Mouse (Mus musculus) lung, embryonic 16.5 days (tissue): ENCODE data around the gene Olfr311. TPM values are rescaled to one million over a fixed set of nuclear protein-coding genes. Genes with fewer than 3 reads are reported as not detected.
A peak's percentile ranks its signal among the peaks of the same experiment; 100 is the strongest.

Source experiments
- ATAC-seq: fragments of 200-750 bp; cut with Nextera tagmentation; 2 replicates; pipeline ENCODE4 v1.8.0; 2017; ENCODE audit warnings: low read depth, mild to moderate bottlenecking, moderate library complexity
- H3K27ac ChIP-seq: fragments of 300-500 bp; sonication (generic); 2 replicates; pipeline ENCODE4 v1.5.1; 2014; ENCODE audit warnings: mild to moderate bottlenecking, control low read depth, low read length
- H3K27me3 ChIP-seq: fragments of 300-500 bp; sonication (generic); 2 replicates; pipeline ENCODE4 v1.6.1; 2014; ENCODE audit warnings: low read depth, low read length, mixed read lengths; ENCODE audit not compliant: control insufficient read depth, insufficient read depth
- H3K36me3 ChIP-seq: fragments of 300-500 bp; sonication (generic); 2 replicates; pipeline ENCODE4 v1.6.1; 2014; ENCODE audit warnings: low read length; ENCODE audit not compliant: control insufficient read depth, insufficient read depth
- H3K4me1 ChIP-seq: fragments of 300-500 bp; sonication (generic); replicated peaks from 2 replicates; pipeline ENCODE4 v1.6.1; 2014; ENCODE audit warnings: low read length, mixed read lengths; ENCODE audit not compliant: control insufficient read depth, insufficient read depth
- H3K4me2 ChIP-seq: fragments of 300-500 bp; sonication (generic); 2 replicates; pipeline ENCODE4 v1.6.1; 2014; ENCODE audit warnings: low read depth, low read length, control low read depth
- H3K4me3 ChIP-seq: fragments of 300-500 bp; sonication (generic); 2 replicates; pipeline ENCODE4 v1.5.1; 2014; ENCODE audit warnings: mild to moderate bottlenecking, low read length, control low read depth
- H3K9ac ChIP-seq: fragments of 300-500 bp; sonication (generic); 2 replicates; pipeline ENCODE4 v1.6.1; 2014; ENCODE audit warnings: low read length, control low read depth
- H3K9me3 ChIP-seq: fragments of 300-500 bp; sonication (generic); 2 replicates; pipeline ENCODE4 v1.6.1; 2016; ENCODE audit warnings: low read length; ENCODE audit not compliant: control insufficient read depth
- WGBS: fragments of 180-500 bp; shearing (Covaris S2); extraction: QIAGEN DNeasy Blood & Tissue Kit; methylation state at CpG from one replicate; pipeline ENCODE4 v1.1.7; 2014; 5-methylcytosine and 5-hydroxymethylcytosine counted together
- polyA plus RNA-seq: library from polyadenylated mRNA; unstranded; fragments of >200 nt; fragmentation: Nextera tagmentation; extraction: Ambion mirVana; gene quantifications from 2 replicates; pipeline ENCODE4 v1.2.1, GENCODE M21; 2015

Gene Olfr311
- polyA plus RNA-seq, 1 experiment from 2014 or later: not detected

GRCm38 (mm10) chr11:58860744-58861143 is 21.7 kb downstream of the Olfr311 start:
- H3K36me3 ChIP-seq: peaks cover 49% of the 10 kb centered on the region
- no peak overlapping the region for H3K4me2 ChIP-seq
- ATAC-seq: no peak
- H3K9me3 ChIP-seq: peaks cover 25% of the 10 kb centered on the region
- WGBS: 96% methylated on average over 8 of the region's 8 CpGs
- H3K4me3 ChIP-seq: no peak overlapping the region
- no peaks in the 10 kb centered on the region for H3K27me3 ChIP-seq
- no peaks in the 10 kb centered on the region for H3K4me1 ChIP-seq
- no peak overlapping the region for H3K9ac ChIP-seq
- no peak overlapping the region for H3K27ac ChIP-seq

- ATAC-seq: peak; percentile 93
- Histone ChIP-seq H3K27ac (peak within 1 kb of the TSS; percentile 55), H3K36me3 (0 out of 2 replicates have a peak, but pooled peaks cover 2% of the 10 kb centered on the region), H3K4me1 (peaks cover 7% of the 10 kb centered on the region), H3K9ac (peak within 1 kb of the TSS; percentile 85), H3K4me3 (peak within 1 kb of the TSS; percentile 81), H3K27me3 (no peaks in the 10 kb centered on the region), H3K4me2 (peak within 1 kb of the TSS; percentile 84), H3K9me3 (no peaks in the 10 kb centered on the region)
- WGBS: 2% methylated on average over 37 of the region's 37 CpGs
These were observed 28.2 kb downstream of the Olfr311 start, which contains the start of gene 2810021J22Rik for GRCm38 (mm10) chr11:58867039-58867953. 2810021J22Rik (plus strand) TSS chr11:58867216.

GRCm38 (mm10) chr11:58867954-58868330 is 28.9 kb downstream of the Olfr311 start:
- Histone ChIP-seq H3K4me1 (peaks cover 7% of the 10 kb centered on the region), H3K27ac (no peak overlapping the region), H3K4me3 (peak overlapping the region; percentile 81), H3K27me3 (no peaks in the 10 kb centered on the region), H3K36me3 (0 out of 2 replicates have a peak, but pooled peaks cover 2% of the 10 kb centered on the region), H3K9ac (peak overlapping the region; percentile 85), H3K4me2 (peak overlapping the region; percentile 84), H3K9me3 (no peaks in the 10 kb centered on the region)
- ATAC-seq: no peak
- WGBS: 81% methylated on average over 6 of the region's 6 CpGs

- peaks cover 7% of the 10 kb centered on the region for H3K4me1 ChIP-seq
- 87% methylated on average over 4 of the region's 4 CpGs for WGBS
- no peak overlapping the region for H3K27ac ChIP-seq
- H3K36me3 ChIP-seq: 0 out of 2 replicates have a peak, but pooled peaks cover 2% of the 10 kb centered on the region
- H3K4me3 ChIP-seq: no peak overlapping the region
- no peaks in the 10 kb centered on the region for H3K9me3 ChIP-seq
- H3K27me3 ChIP-seq: no peaks in the 10 kb centered on the region
- H3K9ac ChIP-seq: no peak overlapping the region
- ATAC-seq: no peak
- H3K4me2 ChIP-seq: no peak overlapping the region
These were observed 31.9 kb downstream of the Olfr311 start for GRCm38 (mm10) chr11:58870961-58871360.

GRCm38 (mm10) chr11:58883756-58884155 is 44.7 kb downstream of the Olfr311 start:
- H3K9me3 ChIP-seq: no peaks in the 10 kb centered on the region
- H3K27ac ChIP-seq: no peak overlapping the region
- no peak overlapping the region for H3K9ac ChIP-seq
- H3K4me2 ChIP-seq: no peak overlapping the region
- H3K4me3 ChIP-seq: no peak overlapping the region
- no peaks in the 10 kb centered on the region for H3K4me1 ChIP-seq
- peaks cover 18% of the 10 kb centered on the region for H3K36me3 ChIP-seq
- ATAC-seq: no peak
- 85% methylated on average over 8 of the region's 8 CpGs for WGBS
- H3K27me3 ChIP-seq: no peaks in the 10 kb centered on the region

- Histone ChIP-seq H3K27ac (no peak overlapping the region), H3K4me2 (no peak overlapping the region), H3K9ac (no peak overlapping the region), H3K27me3 (no peaks in the 10 kb centered on the region), H3K9me3 (no peaks in the 10 kb centered on the region), H3K4me1 (no peaks in the 10 kb centered on the region), H3K4me3 (no peak overlapping the region), H3K36me3 (peaks cover 33% of the 10 kb centered on the region)
- WGBS: 78% methylated on average over 10 of the region's 10 CpGs
- ATAC-seq: no peak
These were observed 51.5 kb downstream of the Olfr311 start for GRCm38 (mm10) chr11:58890511-58890910.

Other genes with a start within 250 kb of the Olfr311 start
- not detected in 2 replicates for gene Olfr324, start 244.1 kb upstream of the Olfr311 start, polyA plus RNA-seq
- gene 2210407C18Rik, start 223.2 kb upstream of the Olfr311 start, polyA plus RNA-seq: not detected in 2 replicates
- gene Olfr323, start 208.8 kb upstream of the Olfr311 start, polyA plus RNA-seq: not detected in 2 replicates
- 0.09 and 0.19 TPM in 2 replicates for gene Trim58, start 198.8 kb upstream of the Olfr311 start, polyA plus RNA-seq
- not detected in 2 replicates for gene Olfr322, start 180.5 kb upstream of the Olfr311 start, polyA plus RNA-seq
- gene Olfr320, start 158.2 kb upstream of the Olfr311 start, polyA plus RNA-seq: not detected in 2 replicates
- not detected in 2 replicates for gene Olfr319, start 140.1 kb upstream of the Olfr311 start, polyA plus RNA-seq
- gene Olfr318, start 115.2 kb upstream of the Olfr311 start, polyA plus RNA-seq: not detected in 2 replicates
- not detected in 2 replicates for gene Olfr317, start 100.0 kb upstream of the Olfr311 start, polyA plus RNA-seq
- gene Olfr316, start 86.5 kb upstream of the Olfr311 start, polyA plus RNA-seq: not detected in 2 replicates
- not detected in 2 replicates for gene Olfr315, start 66.1 kb upstream of the Olfr311 start, polyA plus RNA-seq
- not detected in 2 replicates for gene Olfr314, start 56.3 kb upstream of the Olfr311 start, polyA plus RNA-seq
- gene Fam183b, start 37.3 kb upstream of the Olfr311 start, polyA plus RNA-seq: 11.9 and 15.8 TPM in 2 replicates
- not detected in 2 replicates for gene Olfr313, start 24.3 kb upstream of the Olfr311 start, polyA plus RNA-seq
- gene Olfr312, start 10.0 kb upstream of the Olfr311 start, polyA plus RNA-seq: 0.08 TPM in 1 of 2 replicates, not detected in the other
- gene Gm12258, start 7.9 kb downstream of the Olfr311 start, polyA plus RNA-seq: 8.0 and 9.0 TPM in 2 replicates
- 6.9 and 7.1 TPM in 2 replicates for gene 2810021J22Rik, start 28.0 kb downstream of the Olfr311 start, polyA plus RNA-seq
- gene Zfp39, start 65.0 kb downstream of the Olfr311 start, polyA plus RNA-seq: 4.7 and 6.2 TPM in 2 replicates
- gene Btnl10, start 78.7 kb downstream of the Olfr311 start, polyA plus RNA-seq: 0.08 and 0.38 TPM in 2 replicates
- 150 and 161 TPM in 2 replicates for gene Rnf187, start 99.7 kb downstream of the Olfr311 start, polyA plus RNA-seq
- gene Hist3h2ba, start 109.7 kb downstream of the Olfr311 start, polyA plus RNA-seq: 24.0 and 28.3 TPM in 2 replicates
- 21.8 and 23.3 TPM in 2 replicates for gene Hist3h2a, start 115.4 kb downstream of the Olfr311 start, polyA plus RNA-seq
- gene Trim17, start 115.4 kb downstream of the Olfr311 start, polyA plus RNA-seq: 0.41 and 0.65 TPM in 2 replicates
- 21.9 and 23.2 TPM in 2 replicates for gene Trim11, start 138.8 kb downstream of the Olfr311 start, polyA plus RNA-seq